Mouse (Mus musculus): ENCODE measurements around the gene Ppp1r1c.

The Ppp1r1c gene

DNA sequence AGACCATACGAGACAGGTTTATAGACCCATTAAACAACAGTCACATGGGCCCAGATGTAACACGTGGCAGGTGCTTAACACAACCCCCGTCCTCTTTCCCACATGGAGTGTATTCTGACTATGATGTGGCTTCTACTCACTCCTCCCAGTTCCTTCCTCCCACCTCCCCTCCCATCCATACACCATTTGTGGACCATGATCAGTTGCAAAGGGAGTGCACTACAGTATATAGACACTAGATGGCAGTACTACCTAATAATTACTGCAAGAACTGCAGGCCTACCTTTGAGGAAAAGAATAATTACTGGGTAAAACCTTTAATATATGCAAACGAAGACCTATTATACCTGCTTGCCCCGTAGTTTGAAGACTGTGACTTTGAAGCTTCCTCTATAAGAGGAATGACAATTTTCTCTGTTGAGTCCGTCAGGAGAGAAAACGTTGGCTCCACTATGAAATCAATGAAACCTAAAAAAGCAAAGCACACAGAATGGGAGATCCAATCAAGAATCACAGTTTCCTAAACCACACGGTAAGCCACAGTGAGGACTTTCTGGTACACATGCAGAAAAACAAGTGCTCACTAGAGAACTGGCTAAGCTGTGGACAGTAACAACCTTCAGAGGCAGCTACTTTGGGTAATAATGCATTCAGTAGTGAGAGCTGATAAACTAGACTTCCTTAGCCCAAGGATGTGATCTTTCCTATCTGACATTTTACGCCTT is 157.9 kb downstream of the Ppp1r1c start:
- DNase-seq (ENCODE audit: low spot score): peak; percentile 29

All from c-Kit-positive CD71-positive TER-119-positive erythroid progenitor cells, embryonic 14.5 days (primary cell).